Mouse (Mus musculus) R1 (cell line): ENCODE measurements at regions not wholly inside any gene's neighbourhood (a gene's known extent, or its start where the extent isn't known, plus 50 kb on each side); places are given as distances from the start of the nearest gene placed in this dataset.

Experiments used
- DNase-seq: peaks from one replicate; pipeline ENCODE4 v3.0.0-alpha.2; 2018; ENCODE audit warnings: low read depth, low spot score

DNA sequence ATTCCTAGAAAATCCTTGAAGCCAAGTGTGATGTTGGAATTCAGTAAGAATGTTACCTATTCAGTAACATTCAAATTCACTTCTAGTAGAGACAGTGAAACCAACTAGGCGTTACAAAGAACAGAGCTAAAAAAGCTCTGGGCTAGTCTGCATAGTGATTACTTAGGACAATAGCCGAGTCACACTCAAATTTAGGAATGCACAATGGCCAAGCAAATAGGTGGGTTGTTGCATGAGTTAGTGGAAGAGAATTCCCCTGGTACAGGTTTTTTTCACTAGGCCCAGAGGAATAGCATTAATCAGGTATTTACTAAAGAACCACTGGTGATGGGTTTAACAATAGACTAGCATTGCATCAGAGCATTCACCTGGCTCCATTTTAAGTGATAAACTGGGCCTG lies 337.6 kb downstream of the Ube2dnl2 start:
- DNase-seq = peak; percentile 92

DNA sequence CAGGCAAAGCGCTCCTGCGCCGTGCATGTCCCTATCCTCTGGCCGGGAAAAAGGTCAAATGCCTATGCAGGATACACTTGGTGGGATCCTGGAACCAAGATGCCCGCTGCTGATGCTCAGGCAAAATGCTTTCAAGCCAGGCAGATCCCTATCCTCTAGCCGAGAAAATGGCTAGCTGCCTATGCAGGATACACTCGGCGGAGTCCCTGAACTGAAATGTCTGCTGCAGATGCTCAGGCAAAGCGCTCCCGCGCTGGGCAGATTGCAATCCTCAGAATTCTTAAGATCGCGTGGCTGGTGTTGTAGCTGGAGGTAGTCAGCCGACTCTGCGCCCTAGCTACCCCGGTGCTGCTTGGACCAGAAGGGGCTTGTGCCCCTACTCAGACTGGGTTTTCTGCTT lies 348.8 kb downstream of the Ube2dnl2 start:
- DNase-seq = peak; percentile 52
